Mouse (Mus musculus): ENCODE results near the gene Gm49601.

Gm49601 gene

DNA sequence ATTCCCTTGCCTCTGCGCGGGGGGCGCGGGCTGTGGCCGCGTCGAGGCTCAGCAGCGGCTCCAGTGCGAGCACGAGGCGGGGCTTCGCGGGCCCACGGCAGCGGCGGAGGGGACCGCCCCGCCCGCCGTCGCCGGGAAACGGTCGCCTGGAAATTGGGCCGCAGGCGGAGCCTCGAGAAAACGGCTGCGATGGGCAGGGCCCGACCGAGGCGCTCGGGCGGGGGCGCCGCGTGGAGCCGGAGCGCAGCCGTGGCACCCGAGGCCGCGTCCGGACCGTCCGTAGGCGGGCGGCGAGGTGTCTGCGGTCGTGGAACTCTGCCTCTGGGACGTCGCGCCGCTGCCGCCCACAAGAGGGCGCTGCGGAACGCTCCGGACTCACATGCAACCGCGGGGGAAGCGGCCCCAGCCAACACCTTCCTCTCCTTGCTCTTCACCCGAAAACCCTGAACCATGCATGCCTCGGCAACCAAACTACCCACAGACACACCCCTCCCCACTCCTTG is at the start of gene Gm49601:
Gene Gm49601, minus strand, starts transcription at position 52 of the 503 bp plus-strand sequence.
- peak; percentile 87 for DNase-seq (ENCODE audit: low spot score)

DNA sequence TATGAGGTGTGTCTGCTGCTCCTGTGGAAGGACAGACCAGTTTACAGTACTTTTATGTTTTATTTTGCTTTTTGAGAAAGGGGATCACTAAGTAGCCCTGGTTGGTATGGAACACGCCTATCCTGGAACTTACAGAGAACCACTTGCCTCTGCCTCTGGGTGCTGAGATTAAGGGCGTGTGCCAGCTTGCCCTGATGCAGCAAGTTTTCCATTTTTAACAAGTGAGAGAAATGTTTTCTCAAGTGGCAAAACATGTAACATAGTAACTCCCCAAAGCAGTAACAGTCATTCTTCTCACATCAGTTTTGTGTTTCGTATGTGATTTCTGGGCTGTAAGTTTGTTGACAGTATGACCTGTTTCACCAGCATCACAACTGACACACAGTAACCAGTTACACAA is 46.8 kb upstream of the Gm49601 start:
- DNase-seq (ENCODE audit: low spot score) = no peak

DNA sequence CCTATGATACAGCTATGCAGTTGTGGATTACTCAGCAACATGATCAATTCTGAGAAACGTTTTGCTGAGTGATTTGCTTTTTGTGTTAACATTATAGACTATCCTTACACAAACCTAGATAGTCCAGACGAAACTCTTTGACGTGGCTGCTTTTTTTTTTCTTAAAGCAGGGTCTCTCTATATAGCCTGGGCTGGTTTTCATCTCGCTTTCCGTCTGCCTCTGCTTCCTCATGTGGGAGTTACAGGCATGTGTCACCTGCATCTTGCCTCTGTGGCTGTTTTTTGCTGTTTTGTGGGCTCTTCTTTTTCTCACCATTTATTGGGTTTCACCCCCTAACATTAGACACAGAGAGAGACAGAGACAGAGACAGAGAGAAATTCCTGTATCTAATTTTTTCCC is 45.8 kb upstream of the Gm49601 start:
- no peak for DNase-seq (ENCODE audit: low spot score)

DNA sequence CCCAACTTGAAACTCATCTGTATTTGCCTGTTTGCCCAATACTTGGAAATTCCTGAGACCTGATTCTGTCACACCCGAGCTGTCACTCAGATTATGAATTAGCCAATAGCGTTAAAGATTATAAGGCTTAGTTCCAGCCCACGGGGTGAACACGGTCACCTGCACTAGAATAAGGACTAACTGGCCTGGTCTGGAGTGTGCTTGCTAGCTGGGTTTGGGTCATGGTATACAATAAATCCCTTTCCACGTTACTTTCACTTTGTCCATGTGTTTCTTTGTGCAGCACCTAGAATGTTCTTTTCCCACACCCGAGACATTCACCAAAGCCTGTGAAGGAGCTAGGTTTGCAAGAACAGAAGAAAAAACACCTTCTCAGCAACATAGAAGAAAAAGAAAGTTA is 43.7 kb upstream of the Gm49601 start:
- DNase-seq (ENCODE audit: low spot score) = no peak

DNA sequence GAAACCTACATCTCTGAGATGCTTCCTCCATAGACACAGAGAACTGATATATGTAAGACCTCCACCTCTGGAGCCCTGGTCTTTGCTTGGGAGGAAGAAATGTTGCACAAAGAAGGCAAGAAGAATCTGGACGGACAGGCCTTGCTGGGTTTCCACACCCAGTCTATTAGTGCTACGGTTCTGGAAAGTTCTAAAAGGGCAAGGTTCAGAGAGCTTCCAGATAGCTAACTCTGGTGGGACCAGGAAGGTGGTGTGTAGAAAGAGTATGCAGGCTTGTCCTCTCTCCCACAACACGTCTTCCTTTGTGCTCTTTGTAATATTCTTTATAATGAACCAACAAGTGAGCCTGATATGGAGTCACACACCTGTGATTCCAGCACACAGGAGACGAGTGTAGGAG is 32.4 kb upstream of the Gm49601 start:
- no peak for DNase-seq (ENCODE audit: low spot score)

DNA sequence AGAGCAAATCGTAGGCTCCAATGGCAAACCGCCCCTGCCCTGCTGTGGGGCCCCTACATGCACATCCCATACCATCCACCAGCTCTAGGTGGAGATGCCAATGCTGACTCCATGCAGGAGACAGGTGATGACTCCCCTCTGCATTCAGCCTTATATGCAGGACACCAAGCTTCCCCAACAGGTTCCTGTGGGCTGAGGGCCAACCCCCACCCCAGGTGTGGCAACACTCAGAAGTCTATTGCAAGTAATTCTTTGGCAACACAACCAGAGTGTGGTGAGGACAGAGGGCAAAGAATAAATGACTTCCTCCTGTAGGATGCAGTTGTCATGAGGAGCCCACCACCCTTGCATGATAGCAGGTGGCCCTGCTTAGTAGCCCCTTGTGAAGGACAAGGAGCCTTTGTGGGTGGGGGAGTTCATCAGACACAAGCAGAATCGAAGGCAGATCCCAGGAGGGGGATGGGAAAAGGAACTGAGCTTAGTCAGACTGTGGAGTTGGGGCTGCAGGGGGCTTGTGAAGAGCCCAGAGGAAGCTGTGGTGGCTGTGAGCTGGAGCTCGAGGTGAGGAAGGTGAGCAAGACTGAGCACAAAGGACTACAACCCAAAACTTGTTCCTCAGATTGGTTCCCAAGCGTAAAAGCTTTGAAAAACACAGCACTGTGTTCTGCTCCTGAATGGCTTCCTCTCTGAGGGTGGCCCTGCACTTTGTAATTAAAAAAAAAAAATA is 29.3 kb upstream of the Gm49601 start:
- no peak for DNase-seq (ENCODE audit: low spot score)

DNA sequence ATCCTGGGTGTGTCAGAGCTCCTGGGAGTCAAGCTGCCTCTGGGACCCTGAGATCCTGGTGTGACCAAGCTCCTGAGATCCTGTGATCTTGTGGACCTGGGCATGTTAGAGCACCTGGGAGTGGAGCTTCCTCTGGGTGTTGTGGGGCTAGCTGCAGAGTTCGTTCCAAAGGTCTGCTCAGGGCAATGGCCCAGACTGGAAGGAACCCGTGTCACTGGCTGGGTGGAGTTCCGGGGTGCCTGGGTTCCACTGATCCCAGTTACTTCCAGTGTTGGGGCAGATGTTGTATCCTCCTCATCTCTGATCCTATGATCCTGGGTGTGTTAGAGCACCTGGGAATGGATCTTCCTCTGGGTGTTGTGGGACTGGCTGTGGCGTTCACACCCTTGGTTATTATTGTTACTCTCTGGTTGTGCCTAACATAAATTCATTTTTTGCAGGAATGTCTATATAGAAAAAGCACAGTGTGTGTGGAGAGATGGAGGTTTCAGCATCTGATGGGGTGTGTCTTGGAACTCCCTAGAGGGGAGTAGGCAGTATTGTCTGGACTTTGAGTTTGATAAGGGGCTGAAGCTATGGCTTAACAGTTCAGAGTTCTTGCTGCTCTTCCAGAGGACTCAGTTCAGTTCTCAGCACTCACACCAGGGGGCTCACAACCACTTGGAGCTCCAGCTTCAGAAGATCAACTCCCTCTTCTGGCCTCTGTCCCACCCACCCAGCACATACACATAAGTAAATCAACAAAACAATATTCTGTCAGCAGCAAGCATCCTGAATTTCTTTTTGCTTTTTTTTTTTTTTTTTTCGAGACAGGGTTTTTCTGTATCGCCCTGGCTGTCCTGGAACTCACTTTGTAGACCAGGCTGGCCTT is 27.3 kb upstream of the Gm49601 start:
- no peak for DNase-seq (ENCODE audit: low spot score)

DNA sequence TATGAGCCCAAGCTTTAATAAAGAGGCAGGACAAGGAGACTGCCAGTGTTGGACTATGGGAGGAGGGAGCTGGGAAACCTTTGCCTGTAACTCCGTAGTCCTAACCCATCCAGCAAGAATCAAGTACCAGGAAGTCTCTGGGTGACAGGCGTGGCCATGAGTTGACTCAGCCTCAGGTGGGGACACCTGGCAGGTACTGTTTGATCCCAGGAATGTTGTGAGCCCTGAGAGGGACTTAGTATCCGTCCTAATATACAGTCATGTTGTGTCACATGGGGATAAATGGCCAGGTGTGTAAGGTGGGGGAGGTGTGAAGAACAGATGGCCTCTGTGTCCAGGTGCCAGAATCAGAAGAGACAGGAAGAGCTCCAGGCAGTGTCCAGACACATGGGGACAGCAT is 22.9 kb upstream of the Gm49601 start:
- no peak for DNase-seq (ENCODE audit: low spot score)

DNA sequence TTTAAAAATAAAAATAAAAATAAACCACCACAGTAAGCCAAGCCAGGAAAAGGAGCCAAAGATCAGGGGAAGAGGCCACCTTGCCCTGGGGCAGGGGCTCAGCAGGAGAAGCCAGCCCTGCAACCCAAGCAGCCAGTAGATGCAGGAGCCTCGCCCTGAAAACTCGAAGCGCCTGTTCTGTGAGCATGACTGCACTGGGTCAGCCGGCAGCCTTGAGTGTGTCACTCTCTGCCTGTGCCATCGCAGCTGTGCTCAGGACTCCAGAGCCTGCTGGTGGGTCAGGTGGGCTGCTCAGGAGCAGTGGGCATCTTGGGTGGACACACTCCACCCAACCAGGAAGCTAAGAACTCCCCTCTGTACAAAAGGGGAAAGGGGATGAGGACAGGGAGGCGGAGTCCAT is 19.1 kb upstream of the Gm49601 start:
- DNase-seq (ENCODE audit: low spot score) = no peak

DNA sequence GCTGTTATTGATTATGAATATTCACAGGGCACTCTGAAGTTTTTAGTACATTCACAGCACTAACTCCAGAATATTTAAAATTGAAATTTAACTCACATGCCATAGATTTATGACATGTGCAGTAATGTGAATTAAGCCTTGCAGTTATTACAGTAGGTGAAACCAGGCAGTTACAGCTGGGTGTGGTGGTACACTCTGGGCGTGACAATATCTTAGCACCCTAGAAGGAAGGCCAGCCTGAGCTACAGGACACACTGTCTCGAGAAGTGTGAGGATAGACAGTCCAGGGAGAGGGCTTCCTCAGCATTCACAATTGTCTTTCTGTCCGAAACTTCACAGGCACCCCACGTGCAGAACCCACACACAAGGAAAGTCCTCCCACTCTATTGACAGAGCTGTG is 18.3 kb upstream of the Gm49601 start:
- DNase-seq (ENCODE audit: low spot score) = no peak

DNA sequence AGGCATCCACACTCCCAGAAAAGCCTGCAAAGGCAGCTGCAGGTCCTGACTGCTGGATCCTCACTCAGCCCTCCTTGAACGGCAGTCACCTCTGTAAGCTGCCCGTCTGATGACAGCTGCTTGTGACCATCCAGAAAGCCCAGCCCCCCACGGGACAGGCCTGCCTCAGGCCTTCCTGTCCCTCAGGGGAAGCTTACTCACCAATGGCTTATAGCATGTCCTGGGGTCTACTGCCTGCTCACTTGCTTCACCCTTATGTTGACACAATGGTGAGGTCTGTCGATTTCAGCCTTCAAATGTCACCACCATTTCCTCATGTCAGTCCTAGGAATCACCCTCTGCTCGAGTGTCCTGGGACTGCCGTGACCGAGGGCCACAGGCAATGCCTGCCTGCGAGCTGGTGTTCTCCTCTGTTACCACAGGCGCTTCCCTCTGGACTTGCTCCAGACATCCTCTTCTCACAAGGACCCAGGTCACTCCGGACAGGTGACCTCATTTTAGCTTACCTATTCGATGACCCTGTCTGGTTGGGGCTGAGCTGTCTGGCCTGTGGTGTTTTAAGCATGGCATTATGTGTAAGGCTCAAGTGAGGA is 17.3 kb upstream of the Gm49601 start:
- DNase-seq (ENCODE audit: low spot score) = no peak

DNA sequence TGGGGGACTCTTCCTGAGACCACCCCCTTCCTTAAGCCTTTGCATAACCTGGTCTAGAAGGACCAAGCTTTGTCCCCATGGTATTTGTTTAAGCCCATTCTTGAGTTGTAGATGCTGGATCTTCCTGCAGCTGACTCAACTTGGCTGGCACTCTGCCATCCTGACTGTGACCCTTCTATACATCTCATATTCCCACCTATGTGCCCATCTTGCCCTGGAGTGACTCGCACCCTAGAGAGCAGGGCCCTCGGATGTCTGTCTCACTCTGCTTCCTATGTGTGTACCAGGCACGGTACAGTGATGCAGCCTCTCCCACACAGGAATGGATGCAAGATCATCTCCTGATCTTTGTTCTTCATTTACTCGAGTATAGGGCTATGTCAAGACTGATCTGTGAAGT is 16.7 kb upstream of the Gm49601 start:
- no peak for DNase-seq (ENCODE audit: low spot score)

DNA sequence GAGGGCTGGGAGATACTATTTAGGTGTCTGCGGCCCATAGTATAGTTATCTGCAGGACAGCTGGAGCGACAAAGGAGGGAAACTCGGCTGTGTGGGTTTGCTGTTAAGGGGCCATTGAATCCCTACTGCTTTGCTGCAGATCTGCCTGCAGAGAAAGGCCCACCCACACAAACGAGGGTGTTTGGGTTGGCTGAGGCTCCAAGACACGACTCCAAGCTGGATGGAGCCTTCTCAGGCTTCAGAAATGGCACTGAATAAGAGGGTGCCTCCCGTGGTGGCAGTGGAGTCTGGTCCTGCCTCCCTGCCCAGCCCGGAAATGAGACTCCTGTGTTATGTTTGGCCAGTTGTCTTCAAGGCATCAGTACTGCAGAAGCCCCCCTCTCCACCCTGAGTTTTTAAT is 16.1 kb upstream of the Gm49601 start:
- DNase-seq (ENCODE audit: low spot score) = no peak

DNA sequence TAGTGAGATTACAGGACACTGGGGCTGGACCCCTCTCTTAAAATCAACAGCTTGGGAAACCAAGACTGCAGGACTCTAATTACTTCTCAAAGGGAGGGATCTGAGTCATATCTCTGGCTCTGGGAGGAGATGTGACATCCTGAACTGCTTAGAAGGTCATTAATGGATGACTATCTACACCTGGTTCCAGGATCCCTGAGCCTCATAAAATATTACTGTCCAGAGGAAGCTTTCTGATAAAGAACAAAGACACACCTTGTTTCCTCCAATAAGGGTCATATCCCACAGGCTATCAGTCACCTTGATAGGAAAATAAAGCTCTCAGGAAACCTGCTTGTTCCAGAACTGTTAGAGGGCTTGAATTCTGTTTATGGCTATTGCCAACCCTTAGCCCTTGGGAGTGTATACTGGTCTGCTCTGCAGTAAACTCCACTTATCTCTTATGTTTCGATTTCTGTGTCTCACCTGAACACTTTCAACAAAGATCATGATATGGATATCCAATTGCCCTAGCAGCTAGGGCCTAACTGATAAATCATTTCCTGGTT is 13.2 kb upstream of the Gm49601 start:
- DNase-seq (ENCODE audit: low spot score) = no peak

DNA sequence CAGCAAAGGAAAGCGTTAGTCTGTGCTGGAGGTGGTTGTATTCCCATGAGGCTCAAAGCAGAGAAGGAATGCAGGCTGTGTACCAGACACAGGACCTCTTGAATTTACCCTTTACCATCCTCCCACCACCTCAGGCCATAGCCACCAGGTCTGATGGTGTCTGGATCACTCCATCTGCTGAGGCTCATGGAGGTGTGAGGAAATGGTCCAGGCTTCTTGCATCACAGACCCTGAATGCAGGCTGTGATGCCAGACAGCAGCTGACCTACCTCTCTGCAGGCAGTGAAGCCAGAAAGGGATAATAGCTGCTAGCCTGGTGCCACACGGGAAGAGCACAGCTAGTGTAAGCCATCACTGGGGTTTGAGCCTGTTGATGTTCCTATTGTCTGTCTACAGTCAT is 12.2 kb upstream of the Gm49601 start:
- DNase-seq (ENCODE audit: low spot score) = no peak

DNA sequence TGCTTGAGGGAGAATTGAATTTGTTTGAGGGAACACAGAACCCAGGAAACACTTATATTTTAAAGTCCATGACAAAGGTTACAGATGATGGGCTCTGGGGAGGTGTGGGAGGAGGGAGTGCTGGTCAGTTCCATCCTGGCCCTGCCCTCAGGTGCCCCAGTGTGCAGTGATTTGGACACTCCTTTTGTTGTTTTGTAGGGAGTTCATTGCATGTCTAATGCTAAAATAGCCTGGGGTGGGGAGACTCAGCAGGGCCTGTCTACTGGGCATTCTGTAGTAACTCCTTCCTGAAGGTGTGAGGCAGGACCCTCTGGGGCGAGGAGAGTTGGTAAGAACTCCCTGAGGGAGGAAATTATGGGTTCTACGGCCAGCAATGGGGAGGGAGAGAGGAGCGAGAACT is 10.6 kb upstream of the Gm49601 start:
- no peak for DNase-seq (ENCODE audit: low spot score)

DNA sequence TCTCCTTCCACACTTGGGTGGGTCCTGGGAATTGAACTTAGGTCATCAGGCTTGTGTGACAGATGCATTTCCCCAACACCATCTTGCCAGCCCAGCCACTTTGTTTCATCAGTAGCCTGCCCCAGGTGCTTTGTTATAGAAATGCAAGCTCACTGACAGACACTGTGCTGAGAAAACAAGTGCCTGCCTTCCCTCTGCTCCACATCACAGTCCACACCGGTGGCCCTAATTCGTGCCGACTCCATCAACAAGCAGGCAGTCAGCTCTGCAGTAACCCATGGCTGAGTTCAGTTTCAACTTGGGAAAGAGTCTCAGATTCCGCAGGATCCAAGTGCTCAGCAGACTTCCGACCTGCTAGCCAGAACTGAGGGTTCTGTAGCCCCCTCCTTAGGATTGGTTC is 10.2 kb upstream of the Gm49601 start:
- DNase-seq (ENCODE audit: low spot score) = no peak

DNA sequence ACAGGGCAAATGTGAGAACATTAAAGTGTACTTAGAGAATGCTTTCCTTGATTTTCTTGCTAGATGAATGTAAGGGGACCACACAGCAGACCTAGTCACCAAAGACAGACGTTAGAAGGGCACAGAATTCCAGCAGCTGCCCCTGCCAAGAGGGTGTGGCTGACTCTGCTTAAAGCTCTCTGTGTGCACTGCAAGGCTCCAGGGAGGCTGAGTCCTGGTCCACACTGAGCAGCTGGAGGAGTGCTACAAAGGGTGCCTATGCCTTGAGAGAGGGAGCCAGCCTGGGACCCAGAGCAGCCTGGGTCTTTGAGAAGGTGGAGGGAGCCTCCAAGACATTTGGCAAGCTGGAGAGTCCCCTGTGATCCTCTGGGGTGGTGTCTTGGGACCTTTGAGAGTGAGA is 7.1 kb upstream of the Gm49601 start:
- no peak for DNase-seq (ENCODE audit: low spot score)

DNA sequence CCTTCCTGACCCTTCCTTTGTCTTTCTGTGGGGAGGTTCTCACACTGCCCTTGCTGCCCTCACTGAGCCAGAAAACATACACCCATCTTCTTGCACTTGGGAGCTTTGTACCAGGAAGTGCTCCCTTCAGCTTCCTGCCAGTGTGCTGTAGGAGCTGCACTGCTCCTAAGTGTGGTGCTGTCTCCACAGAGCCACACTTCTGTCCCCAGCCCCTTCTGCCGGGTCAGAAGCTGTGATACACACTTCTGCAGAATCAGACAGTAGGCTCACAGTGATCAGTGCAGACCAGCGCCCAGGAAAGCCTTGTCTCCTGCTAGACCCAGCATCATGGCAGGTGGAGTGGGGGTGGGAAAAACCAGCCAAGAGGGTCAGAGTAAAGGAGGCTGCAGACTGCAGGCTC is 6.6 kb upstream of the Gm49601 start:
- no peak for DNase-seq (ENCODE audit: low spot score)

DNA sequence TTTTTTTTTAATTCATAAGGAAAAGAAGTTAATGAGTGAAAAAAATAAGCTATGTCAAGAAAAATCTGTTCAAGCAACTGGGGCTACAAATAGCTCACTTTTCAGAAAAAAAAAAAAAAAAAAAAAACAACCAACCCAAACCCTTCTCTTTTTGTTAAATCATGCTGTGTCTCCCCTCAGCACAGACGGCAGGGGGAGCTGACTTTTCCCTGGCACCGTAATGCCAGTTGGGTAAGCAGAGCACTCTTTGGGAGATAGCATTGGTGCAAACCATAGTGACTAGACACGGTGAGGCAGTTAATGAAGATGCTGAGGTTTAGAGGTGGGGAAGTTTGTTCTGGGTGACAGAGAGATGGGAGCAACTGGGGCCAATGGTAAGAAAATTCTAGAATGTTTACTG is 5.8 kb upstream of the Gm49601 start:
- DNase-seq (ENCODE audit: low spot score) = no peak

DNA sequence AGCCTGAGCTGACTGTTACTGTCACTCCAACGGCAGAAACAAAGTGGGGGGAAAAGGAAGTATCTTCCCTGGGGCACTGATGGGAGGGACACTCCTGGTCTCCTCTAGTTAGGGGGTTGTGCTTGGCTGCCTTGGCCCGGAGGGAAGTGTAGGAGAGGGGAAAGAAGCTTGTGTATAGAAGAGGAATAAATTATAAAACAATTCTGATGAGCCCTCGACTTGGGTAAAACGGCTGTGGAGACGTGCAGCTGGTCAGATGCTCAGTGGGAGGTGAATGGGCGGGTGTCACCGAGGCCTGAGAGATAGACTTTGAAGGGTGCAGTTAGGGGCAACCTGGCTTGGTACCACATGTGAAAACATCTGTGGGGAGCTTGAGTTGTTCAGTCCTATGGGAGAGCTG is 4.9 kb upstream of the Gm49601 start:
- DNase-seq (ENCODE audit: low spot score) = no peak

DNA sequence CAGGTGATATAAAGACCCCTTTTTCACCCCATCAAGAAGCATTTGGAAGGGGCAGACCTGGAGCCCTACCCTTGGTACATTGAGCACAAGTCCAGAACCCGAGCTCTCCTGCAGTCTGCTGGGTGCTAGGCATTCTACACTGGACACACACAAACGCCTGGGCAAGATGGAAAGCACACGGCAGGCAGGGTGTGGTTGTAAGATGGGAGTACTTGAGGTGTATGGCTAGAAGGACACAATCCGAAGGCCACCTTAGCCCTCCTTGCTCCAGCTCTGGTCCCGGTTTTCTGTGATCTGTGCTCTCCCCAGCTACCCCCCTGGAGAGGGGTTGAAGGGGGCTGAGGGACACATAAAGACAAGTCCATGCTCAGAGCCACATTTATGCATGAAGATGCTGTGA is 4.1 kb upstream of the Gm49601 start:
- no peak for DNase-seq (ENCODE audit: low spot score)
